Mouse (Mus musculus) limb, embryonic 12.5 days (tissue): ENCODE measurements around the gene Set. TPM values are rescaled to one million over a fixed set of nuclear protein-coding genes. Genes with fewer than 3 reads are reported as not detected.

ENCODE experiments used
- ATAC-seq: fragments of 200-750 bp; cut with Nextera tagmentation; 2 replicates; pipeline ENCODE4 v1.8.0; 2017; ENCODE audit warnings: low read depth, moderate TSS enrichment; ENCODE audit not compliant: insufficient number of reproducible peaks, insufficient read depth, low FRiP score, low TSS enrichment
- H3K27ac ChIP-seq: fragments of 300-500 bp; sonication (generic); 2 replicates; pipeline ENCODE4 v1.5.1; 2016; ENCODE audit warnings: mild to moderate bottlenecking, moderate library complexity
- H3K27me3 ChIP-seq: fragments of 300-500 bp; sonication (generic); 2 replicates; pipeline ENCODE4 v1.6.1; 2016; ENCODE audit warnings: mild to moderate bottlenecking, moderate library complexity
- H3K36me3 ChIP-seq: fragments of 300-500 bp; sonication (generic); 2 replicates; pipeline ENCODE4 v1.6.1; 2016; ENCODE audit warnings: mild to moderate bottlenecking, moderate library complexity
- H3K4me1 ChIP-seq: fragments of 300-500 bp; sonication (generic); replicated peaks from 2 replicates; pipeline ENCODE4 v1.6.1; 2016
- H3K4me2 ChIP-seq: fragments of 300-500 bp; sonication (generic); 2 replicates; pipeline ENCODE4 v1.6.1; 2016; ENCODE audit warnings: mild to moderate bottlenecking, moderate library complexity
- H3K4me3 ChIP-seq: fragments of 300-500 bp; sonication (generic); replicated peaks from 2 replicates; pipeline ENCODE4 v1.5.1; 2016; ENCODE audit warnings: mild to moderate bottlenecking
- H3K9ac ChIP-seq: fragments of 300-500 bp; sonication (generic); replicated peaks from 2 replicates; pipeline ENCODE4 v1.6.1; 2016; ENCODE audit warnings: mild to moderate bottlenecking, moderate library complexity
- H3K9me3 ChIP-seq: fragments of 300-500 bp; sonication (generic); 2 replicates; pipeline ENCODE4 v1.6.1; 2016; ENCODE audit warnings: mild to moderate bottlenecking, moderate library complexity
- WGBS: fragments of 180-500 bp; shearing (Covaris S2); methylation state at CpG from one replicate; pipeline ENCODE4 v1.1.7; 2016; 5-methylcytosine and 5-hydroxymethylcytosine counted together
- polyA plus RNA-seq: library from polyadenylated mRNA; unstranded; fragments of >200 nt; fragmentation: Nextera tagmentation; extraction: Ambion mirVana; gene quantifications from 2 replicates; pipeline ENCODE4 v1.2.1, GENCODE M21; 2016

The Set gene
- 720 and 722 TPM in 2 replicates for polyA plus RNA-seq

DNA sequence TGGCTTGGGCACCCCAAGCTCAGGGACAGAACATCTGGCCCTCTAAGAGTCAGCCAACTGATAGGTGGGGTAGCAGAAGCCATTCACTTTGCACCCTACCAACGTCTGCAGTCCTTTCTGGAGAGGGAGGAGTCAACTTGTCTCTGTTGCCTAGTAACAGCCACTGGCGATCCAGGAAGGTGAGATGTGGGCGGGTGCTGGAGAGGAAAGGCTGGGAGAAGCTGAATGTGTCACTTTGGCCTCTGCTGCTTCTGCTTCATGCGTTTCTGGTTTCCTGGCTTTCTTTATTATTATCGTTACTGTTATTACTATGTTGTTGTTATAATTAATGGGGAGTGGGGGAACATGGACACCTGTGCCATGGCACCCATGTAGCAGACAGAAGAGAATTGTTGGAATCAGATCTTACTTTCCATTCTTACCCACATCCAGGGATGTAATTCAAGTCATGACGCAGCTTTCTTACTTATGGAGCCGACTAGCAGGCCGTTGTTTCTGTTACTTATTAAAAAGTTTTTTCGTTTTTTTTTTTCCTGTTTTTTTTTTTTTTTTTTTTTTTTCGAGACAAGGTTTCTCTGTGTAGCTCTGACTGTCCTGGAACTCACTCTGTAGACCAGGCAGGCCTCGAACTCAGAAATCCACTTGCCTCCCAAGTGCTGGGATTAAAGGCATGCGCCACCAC, at the start of gene Set:
Set (plus strand) TSS at position 156 of the 682 bp plus-strand sequence.
- Histone ChIP-seq H3K27ac (no peak within 1 kb of the TSS), H3K9ac (no peak within 1 kb of the TSS), H3K4me1 (peaks cover 13% of the 10 kb centered on the region; the same call in 1 of the 2 replicates), H3K27me3 (no peaks in the 10 kb centered on the region), H3K4me2 (no peak within 1 kb of the TSS), H3K36me3 (no peaks in the 10 kb centered on the region), H3K4me3 (no peak within 1 kb of the TSS), H3K9me3 (no peaks in the 10 kb centered on the region)
- ATAC-seq = no peak
- 39% methylated on average over 12 of the region's 12 CpGs for WGBS

DNA sequence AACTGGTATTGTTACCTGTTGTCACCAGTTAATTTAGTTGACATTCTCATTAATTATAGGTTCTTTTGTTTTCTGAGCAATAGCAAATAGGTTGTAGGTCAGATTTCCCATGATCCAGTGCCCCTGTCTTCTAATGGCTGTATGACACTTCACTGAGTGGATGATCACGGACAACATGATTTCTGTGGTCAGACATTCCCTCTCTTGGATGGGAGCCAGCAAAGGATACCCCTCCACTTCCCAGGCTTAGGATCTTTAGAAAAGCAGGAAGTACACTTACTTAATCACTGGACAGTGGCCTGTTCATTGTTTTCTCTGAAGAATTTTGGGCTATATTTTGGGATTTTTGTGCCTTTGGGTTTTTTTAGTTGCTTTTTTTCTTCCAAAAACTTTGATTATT, 48.1 kb upstream of the Set start:
- Histone ChIP-seq H3K9ac (no peak overlapping the region), H3K4me2 (no peak overlapping the region), H3K9me3 (no peaks in the 10 kb centered on the region), H3K4me3 (no peak overlapping the region), H3K27me3 (no peaks in the 10 kb centered on the region), H3K27ac (no peak overlapping the region), H3K4me1 (no peaks in the 10 kb centered on the region), H3K36me3 (peaks cover 99% of the 10 kb centered on the region)
- 88% methylated on average over 1 of the region's 1 CpGs for WGBS
- no peak for ATAC-seq

DNA sequence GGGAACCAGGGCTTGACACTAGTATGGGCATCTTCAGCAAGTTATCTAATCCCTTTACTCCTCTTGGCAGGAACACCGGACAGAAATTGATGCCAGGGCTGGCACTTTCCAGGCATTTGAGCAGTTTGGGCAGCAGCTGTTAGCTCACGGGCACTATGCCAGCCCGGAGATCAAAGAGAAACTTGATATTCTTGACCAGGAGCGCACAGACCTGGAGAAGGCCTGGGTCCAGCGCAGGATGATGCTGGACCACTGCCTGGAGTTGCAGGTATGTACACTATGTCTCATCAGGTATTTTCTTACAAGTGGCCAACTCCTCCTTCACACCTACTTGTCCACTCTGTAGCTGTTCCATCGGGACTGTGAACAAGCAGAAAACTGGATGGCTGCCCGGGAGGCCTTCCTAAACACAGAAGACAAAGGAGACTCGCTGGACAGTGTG, 46.3 kb upstream of the Set start:
- ATAC-seq = no peak
- Histone ChIP-seq H3K36me3 (peaks cover 100% of the 10 kb centered on the region), H3K4me1 (no peaks in the 10 kb centered on the region), H3K4me2 (no peak overlapping the region), H3K9ac (no peak overlapping the region), H3K9me3 (no peaks in the 10 kb centered on the region), H3K27ac (no peak overlapping the region), H3K27me3 (no peaks in the 10 kb centered on the region), H3K4me3 (no peak overlapping the region)
- WGBS = 92% methylated on average over 8 of the region's 8 CpGs

DNA sequence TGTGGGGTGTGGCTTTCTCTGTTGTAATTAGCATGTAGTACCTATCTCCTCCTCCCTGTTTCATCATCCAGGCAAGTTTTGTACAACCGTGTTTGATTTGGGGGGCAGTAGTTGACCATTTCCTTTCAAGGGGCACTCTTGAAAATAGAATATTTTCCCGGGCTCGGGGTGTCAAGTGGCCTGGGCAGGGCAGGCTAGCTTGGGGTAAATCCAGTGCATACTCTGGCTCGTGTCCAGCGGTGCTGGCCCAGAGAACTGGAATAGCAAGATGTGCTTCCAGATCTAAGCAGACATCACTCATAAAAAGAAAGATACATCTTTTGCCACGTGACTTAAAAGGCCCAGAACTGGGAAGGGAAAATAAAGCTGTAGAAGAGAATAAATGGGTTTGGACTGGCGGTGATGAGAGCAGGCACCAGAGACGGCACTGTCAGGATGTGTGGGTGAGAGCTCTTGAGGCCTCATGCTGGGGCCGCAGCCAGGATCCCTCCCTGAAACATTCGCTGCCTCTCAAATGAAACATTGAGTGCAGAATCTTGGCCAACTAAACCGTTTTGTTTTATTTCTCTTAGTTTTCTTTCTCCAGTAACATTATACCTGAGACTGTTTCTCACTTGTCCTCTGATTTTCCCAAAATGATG, 42.7 kb upstream of the Set start:
- Histone ChIP-seq H3K27ac (no peak overlapping the region), H3K27me3 (no peaks in the 10 kb centered on the region), H3K36me3 (peaks cover 96% of the 10 kb centered on the region), H3K4me3 (no peak overlapping the region), H3K9me3 (no peaks in the 10 kb centered on the region), H3K4me2 (no peak overlapping the region), H3K9ac (no peak overlapping the region), H3K4me1 (no peaks in the 10 kb centered on the region)
- WGBS = 89% methylated on average over 11 of the region's 11 CpGs
- ATAC-seq = no peak

DNA sequence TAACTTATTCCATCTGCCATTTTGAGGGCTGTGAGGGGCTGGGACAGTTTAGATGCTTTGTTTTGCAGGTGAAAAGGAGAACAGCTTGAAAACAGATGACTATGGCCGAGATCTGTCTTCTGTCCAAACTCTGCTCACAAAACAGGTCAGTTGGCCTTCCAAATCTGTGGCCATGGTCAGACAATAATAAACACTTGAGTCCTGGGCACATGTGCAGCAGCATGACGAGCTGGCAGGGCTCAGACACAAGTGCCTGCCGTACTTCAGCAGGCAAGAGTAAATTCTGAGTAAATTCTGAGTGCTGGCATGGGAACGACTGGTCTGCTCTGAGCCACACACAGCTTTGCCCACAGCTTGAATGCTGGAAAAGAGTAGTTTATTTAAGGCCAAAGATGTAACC, 31.7 kb upstream of the Set start:
- Histone ChIP-seq H3K9me3 (no peaks in the 10 kb centered on the region), H3K36me3 (peaks cover 99% of the 10 kb centered on the region), H3K4me2 (no peak overlapping the region), H3K9ac (no peak overlapping the region), H3K27ac (no peak overlapping the region), H3K27me3 (no peaks in the 10 kb centered on the region), H3K4me3 (no peak overlapping the region), H3K4me1 (no peaks in the 10 kb centered on the region)
- WGBS = 87% methylated on average over 4 of the region's 4 CpGs
- ATAC-seq = no peak

DNA sequence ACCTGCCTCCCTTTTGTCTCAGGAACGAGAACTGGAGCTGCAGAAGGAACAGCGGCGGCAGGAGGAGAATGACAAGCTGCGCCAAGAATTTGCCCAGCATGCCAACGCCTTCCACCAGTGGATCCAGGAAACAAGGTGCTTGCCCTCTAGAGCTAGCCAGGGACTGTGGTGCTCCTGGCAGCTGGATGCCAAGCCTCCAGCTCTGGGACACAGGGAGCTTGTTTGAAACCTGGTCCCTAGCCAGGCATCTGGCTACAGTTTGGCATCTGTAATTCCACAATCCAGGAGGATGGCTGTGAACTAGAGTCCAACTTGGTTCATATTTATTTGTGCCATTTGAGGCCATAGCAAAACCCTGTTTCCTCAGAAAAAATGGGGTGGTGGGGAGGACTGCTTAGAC, 30.2 kb upstream of the Set start:
- WGBS = 96% methylated on average over 5 of the region's 5 CpGs
- H3K4me2 ChIP-seq = no peak overlapping the region
- H3K36me3 ChIP-seq = peaks cover 100% of the 10 kb centered on the region
- no peak overlapping the region for H3K9ac ChIP-seq
- no peaks in the 10 kb centered on the region for H3K9me3 ChIP-seq
- H3K27me3 ChIP-seq = no peaks in the 10 kb centered on the region
- no peak for ATAC-seq
- no peaks in the 10 kb centered on the region for H3K4me1 ChIP-seq
- no peak overlapping the region for H3K27ac ChIP-seq
- no peak overlapping the region for H3K4me3 ChIP-seq

DNA sequence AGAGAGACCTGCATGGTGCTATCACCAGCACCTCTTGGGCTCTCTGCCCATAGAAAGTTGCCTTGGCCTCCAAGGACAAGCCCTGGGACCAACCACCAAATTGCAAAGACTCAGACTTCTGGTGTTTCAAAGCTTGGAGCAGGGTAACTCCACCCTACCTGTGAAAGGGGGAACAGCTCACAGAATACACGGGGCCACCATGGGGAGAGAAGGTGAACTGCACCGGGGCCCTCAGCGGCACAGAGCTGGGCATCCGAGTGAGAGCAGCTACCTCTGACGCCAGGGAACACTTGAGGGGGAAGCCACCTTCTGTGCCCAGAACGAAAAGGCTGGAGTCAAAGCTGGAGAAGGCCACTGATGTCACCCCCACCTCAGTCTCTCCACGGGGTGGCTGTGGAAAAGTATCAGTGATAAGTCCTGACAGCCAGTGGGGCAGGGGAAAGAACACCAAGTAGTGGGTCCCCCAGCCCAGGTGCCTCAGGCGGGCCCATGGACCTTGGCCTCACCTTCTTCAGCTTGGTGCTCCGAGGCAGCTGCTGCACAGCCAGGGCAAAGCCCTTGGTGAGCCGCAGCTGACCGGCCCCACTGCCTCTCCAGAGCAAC, 24.8 kb upstream of the Set start:
- Histone ChIP-seq H3K9me3 (no peaks in the 10 kb centered on the region), H3K4me1 (no peaks in the 10 kb centered on the region), H3K4me2 (no peak overlapping the region), H3K36me3 (peaks cover 82% of the 10 kb centered on the region), H3K27ac (no peak overlapping the region), H3K4me3 (no peak overlapping the region), H3K27me3 (no peaks in the 10 kb centered on the region), H3K9ac (no peak overlapping the region)
- ATAC-seq = no peak
- WGBS = 60% methylated on average over 11 of the region's 11 CpGs

DNA sequence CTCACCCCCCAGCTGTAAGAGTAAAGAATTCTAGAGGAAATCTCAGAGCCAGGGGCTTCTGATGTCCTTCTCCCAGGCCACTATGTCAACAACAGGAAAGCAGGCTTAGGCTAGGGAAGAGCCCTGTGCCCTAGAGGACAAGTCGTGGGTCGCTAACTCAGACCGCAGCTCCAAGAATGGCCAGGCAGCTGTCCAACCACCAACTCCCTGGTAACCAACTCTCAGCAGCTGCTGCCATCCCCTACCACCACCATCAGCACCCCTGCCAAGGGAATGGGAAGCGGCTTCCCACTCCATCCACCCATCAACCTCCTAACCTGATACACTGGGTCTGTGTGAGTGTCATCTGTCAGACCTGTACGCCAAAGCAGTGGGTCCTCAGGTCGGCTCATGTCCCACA, 24.2 kb upstream of the Set start:
- Histone ChIP-seq H3K4me3 (no peak overlapping the region), H3K4me2 (no peak overlapping the region), H3K36me3 (peaks cover 81% of the 10 kb centered on the region), H3K9me3 (no peaks in the 10 kb centered on the region), H3K4me1 (no peaks in the 10 kb centered on the region), H3K27ac (no peak overlapping the region), H3K9ac (no peak overlapping the region), H3K27me3 (no peaks in the 10 kb centered on the region)
- WGBS = 74% methylated on average over 6 of the region's 6 CpGs
- no peak for ATAC-seq

DNA sequence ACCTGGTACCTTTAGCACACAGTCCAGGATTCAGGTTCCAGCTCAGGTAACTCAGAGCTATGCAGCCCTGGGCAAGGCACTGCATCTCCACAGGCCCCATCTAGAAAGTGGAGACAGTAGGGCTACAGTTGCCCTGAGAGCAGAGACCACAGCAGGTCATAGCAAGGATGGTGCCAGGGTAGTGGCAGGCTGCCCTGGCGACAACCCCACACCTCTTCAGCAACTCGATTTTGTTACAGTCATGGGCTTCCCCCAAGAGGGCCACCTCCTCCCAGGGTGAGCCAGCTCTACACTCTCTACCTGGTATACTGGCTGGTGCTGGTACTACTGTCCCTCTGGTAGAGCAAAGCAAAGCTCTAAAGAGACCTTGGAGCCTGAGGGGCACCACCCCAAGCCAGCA, 19.4 kb upstream of the Set start:
- H3K4me1 ChIP-seq = no peaks in the 10 kb centered on the region
- ATAC-seq = no peak
- H3K9me3 ChIP-seq = no peaks in the 10 kb centered on the region
- H3K36me3 ChIP-seq = peaks cover 45% of the 10 kb centered on the region
- WGBS = 94% methylated on average over 2 of the region's 2 CpGs
- H3K9ac ChIP-seq = no peak overlapping the region
- no peaks in the 10 kb centered on the region for H3K27me3 ChIP-seq
- H3K4me3 ChIP-seq = no peak overlapping the region
- H3K4me2 ChIP-seq = no peak overlapping the region
- no peak overlapping the region for H3K27ac ChIP-seq

DNA sequence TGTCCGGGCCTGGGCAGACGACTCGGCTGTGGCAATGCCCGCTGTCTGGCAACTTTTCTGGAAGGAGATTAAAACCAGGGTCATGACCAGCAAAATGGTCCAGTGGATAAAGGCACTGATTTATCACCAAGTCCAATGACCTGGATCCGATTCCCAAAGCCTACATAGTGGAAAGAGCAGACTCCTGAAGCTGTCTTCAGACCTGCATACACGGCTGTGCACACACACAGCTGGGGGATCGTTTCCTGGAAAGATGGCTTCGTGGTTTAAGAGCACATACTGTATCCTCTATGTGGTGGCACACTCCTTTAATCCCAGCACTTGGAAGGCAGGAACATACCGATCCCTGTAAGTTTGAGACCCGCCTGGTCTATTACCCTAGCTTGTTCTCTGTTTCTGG, 18.8 kb upstream of the Set start:
- no peak overlapping the region for H3K4me2 ChIP-seq
- H3K9me3 ChIP-seq = no peaks in the 10 kb centered on the region
- WGBS = 92% methylated on average over 10 of the region's 10 CpGs
- no peak for ATAC-seq
- H3K4me3 ChIP-seq = no peak overlapping the region
- H3K27ac ChIP-seq = no peak overlapping the region
- no peak overlapping the region for H3K9ac ChIP-seq
- H3K36me3 ChIP-seq = peaks cover 41% of the 10 kb centered on the region
- H3K27me3 ChIP-seq = no peaks in the 10 kb centered on the region
- no peaks in the 10 kb centered on the region for H3K4me1 ChIP-seq

DNA sequence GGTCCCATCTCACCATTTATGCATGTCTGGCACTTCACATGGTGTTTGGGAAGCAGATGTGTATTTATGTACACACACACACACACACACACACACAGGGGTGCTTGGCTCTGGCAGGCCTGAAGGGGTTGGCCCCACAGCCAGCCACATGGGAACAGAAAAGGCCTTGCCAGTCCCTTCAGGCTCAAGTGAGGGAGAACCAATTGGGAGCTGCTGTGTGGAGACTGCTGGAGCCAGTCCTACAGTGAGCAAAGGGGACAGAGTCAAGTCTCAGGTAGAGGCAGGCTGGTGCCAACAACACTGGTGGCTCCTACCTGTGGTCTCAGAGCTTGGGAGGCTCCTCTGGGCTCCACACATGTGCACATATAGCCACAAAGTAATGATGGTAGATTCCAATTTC, 17.5 kb upstream of the Set start:
- ATAC-seq = no peak
- no peaks in the 10 kb centered on the region for H3K9me3 ChIP-seq
- H3K4me2 ChIP-seq = no peak overlapping the region

More for the DNA sequence above, 17.5 kb upstream of the Set start:
- Histone ChIP-seq H3K36me3 (peaks cover 33% of the 10 kb centered on the region), H3K4me1 (no peaks in the 10 kb centered on the region), H3K27ac (no peak overlapping the region), H3K9ac (no peak overlapping the region), H3K4me3 (no peak overlapping the region), H3K27me3 (no peaks in the 10 kb centered on the region)
